Mouse (Mus musculus): ENCODE measurements at regions not wholly inside any gene's neighbourhood (a gene's known extent, or its start where the extent isn't known, plus 50 kb on each side); places are given as distances from the start of the nearest gene placed in this dataset.

DNA sequence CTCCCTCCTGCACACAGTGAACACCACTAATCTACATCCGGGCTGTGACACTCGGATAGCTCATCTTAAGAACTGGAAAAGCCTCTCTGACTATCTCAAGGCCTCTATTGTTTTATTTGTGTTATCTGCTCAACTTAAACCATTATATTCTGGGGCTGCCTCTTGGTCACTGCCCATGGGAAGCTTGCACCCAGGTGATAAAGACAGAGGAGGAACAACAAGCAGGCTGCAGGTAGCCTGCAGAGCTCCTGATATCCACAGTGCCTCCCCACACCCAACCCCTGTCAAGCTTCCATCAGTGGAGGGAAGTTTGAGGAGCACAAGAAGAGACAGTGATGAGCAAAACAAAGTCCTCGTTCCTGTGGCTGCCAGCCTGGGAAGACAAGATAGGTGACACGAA lies 467.0 kb upstream of the Smim15 start:
- Histone ChIP-seq H3K36me3 (replicated peaks; ENCODE audit: control insufficient read depth, insufficient read depth, low read length) (no peaks in the 10 kb centered on the region), H3K9me3 (replicated peaks; ENCODE audit: control insufficient read depth, low read length) (no peaks in the 10 kb centered on the region), H3K27ac (ENCODE audit: low read depth) (no peak overlapping the region), H3K4me1 (ENCODE audit: control insufficient read depth, insufficient read depth) (peaks cover 5% of the 10 kb centered on the region; the same call in 1 of the 2 replicates), H3K4me2 (ENCODE audit: low read depth, low read length) (no peak overlapping the region), H3K4me3 (ENCODE audit: low read depth, low read length) (no peak overlapping the region), H3K9ac (replicated peaks; ENCODE audit: low read depth, low read length) (no peak overlapping the region), H3K27me3 (ENCODE audit: control insufficient read depth, insufficient read depth, low read length) (no peaks in the 10 kb centered on the region)
- ATAC-seq (ENCODE audit: insufficient read depth, low read depth) (no peak), DNase-seq (ENCODE audit: low spot score) (no peak)
- WGBS = 40% methylated on average over 4 of the region's 4 CpGs
- no peak for TF ChIP-seq CTCF (IDR thresholded peaks at IDR 0.05; ENCODE audit: low read depth)
- no peak for TF ChIP-seq EP300 (IDR thresholded peaks at IDR 0.05; ENCODE audit: low read depth)

DNA sequence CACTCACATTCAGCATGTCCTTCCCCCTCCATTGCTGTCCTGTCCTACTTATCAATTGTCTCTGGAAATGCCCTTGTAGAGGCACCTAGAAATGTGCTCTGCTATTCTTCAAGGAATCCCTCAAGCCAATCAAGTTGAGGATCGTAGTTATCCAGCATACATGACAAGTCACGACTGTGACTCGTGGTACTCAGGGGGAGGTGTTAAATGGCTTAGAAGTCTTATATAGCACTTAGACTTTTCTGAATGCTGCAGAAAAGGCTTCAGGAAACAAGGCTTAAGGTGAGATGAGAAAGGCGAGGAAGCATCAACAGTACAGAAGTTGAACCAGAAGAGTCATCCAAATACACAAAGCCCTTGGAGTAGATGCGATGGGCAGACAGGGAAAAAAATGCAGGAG lies 467.5 kb upstream of the Smim15 start:
- Histone ChIP-seq H3K4me2 (ENCODE audit: low read depth, low read length) (no peak overlapping the region), H3K9me3 (replicated peaks; ENCODE audit: control insufficient read depth, low read length) (no peaks in the 10 kb centered on the region), H3K27ac (ENCODE audit: low read depth) (no peak overlapping the region), H3K4me3 (ENCODE audit: low read depth, low read length) (no peak overlapping the region), H3K4me1 (ENCODE audit: control insufficient read depth, insufficient read depth) (peaks cover 5% of the 10 kb centered on the region; the same call in 1 of the 2 replicates), H3K27me3 (ENCODE audit: control insufficient read depth, insufficient read depth, low read length) (no peaks in the 10 kb centered on the region), H3K36me3 (replicated peaks; ENCODE audit: control insufficient read depth, insufficient read depth, low read length) (no peaks in the 10 kb centered on the region), H3K9ac (replicated peaks; ENCODE audit: low read depth, low read length) (no peak overlapping the region)
- DNase-seq (ENCODE audit: low spot score) (no peak), ATAC-seq (ENCODE audit: insufficient read depth, low read depth) (no peak)
- no peak for TF ChIP-seq CTCF (IDR thresholded peaks at IDR 0.05; ENCODE audit: low read depth)
- no peak for TF ChIP-seq EP300 (IDR thresholded peaks at IDR 0.05; ENCODE audit: low read depth)
- 67% methylated on average over 5 of the region's 5 CpGs for WGBS

- H3K27ac ChIP-seq (ENCODE audit: low read depth) = no peak overlapping the region
- 69% methylated on average over 3 of the region's 3 CpGs for WGBS
These were observed 469.2 kb upstream of the Smim15 start for GRCm38 (mm10) chr13:107575025-107575424.

GRCm38 (mm10) chr13:107573499-107574355 lies 470.5 kb upstream of the Smim15 start:
- TF ChIP-seq EP300 (IDR thresholded peaks at IDR 0.05; ENCODE audit: low read depth) (no peak), CTCF (IDR thresholded peaks at IDR 0.05; ENCODE audit: low read depth) (no peak)
- Histone ChIP-seq H3K27me3 (ENCODE audit: control insufficient read depth, insufficient read depth, low read length) (no peaks in the 10 kb centered on the region), H3K9ac (replicated peaks; ENCODE audit: low read depth, low read length) (no peak overlapping the region), H3K4me3 (ENCODE audit: low read depth, low read length) (no peak overlapping the region), H3K4me1 (ENCODE audit: control insufficient read depth, insufficient read depth) (peaks cover 5% of the 10 kb centered on the region; the same call in 1 of the 2 replicates), H3K27ac (ENCODE audit: low read depth) (no peak overlapping the region), H3K4me2 (ENCODE audit: low read depth, low read length) (no peak overlapping the region), H3K36me3 (replicated peaks; ENCODE audit: control insufficient read depth, insufficient read depth, low read length) (no peaks in the 10 kb centered on the region), H3K9me3 (replicated peaks; ENCODE audit: control insufficient read depth, low read length) (no peaks in the 10 kb centered on the region)
- no peak for ATAC-seq (ENCODE audit: insufficient read depth, low read depth)
- no peak for DNase-seq (ENCODE audit: low spot score)
- 70% methylated on average over 9 of the region's 9 CpGs for WGBS

More at GRCm38 (mm10) chr13:107575025-107575424, 469.2 kb upstream of the Smim15 start:
- TF ChIP-seq CTCF (IDR thresholded peaks at IDR 0.05; ENCODE audit: low read depth) (no peak), EP300 (IDR thresholded peaks at IDR 0.05; ENCODE audit: low read depth) (no peak)
- Histone ChIP-seq H3K27me3 (ENCODE audit: control insufficient read depth, insufficient read depth, low read length) (no peaks in the 10 kb centered on the region), H3K9ac (replicated peaks; ENCODE audit: low read depth, low read length) (no peak overlapping the region), H3K4me2 (ENCODE audit: low read depth, low read length) (no peak overlapping the region), H3K36me3 (replicated peaks; ENCODE audit: control insufficient read depth, insufficient read depth, low read length) (no peaks in the 10 kb centered on the region), H3K9me3 (replicated peaks; ENCODE audit: control insufficient read depth, low read length) (no peaks in the 10 kb centered on the region), H3K4me1 (ENCODE audit: control insufficient read depth, insufficient read depth) (peaks cover 5% of the 10 kb centered on the region; the same call in 1 of the 2 replicates), H3K4me3 (ENCODE audit: low read depth, low read length) (no peak overlapping the region)
- ATAC-seq (ENCODE audit: insufficient read depth, low read depth) (no peak), DNase-seq (ENCODE audit: low spot score) (no peak)

GRCm38 (mm10) chr13:107571539-107571938 lies 472.7 kb upstream of the Smim15 start:
- 46% methylated on average over 10 of the region's 10 CpGs for WGBS
- Histone ChIP-seq H3K4me1 (ENCODE audit: control insufficient read depth, insufficient read depth) (no peaks in the 10 kb centered on the region), H3K4me3 (ENCODE audit: low read depth, low read length) (no peak overlapping the region), H3K4me2 (ENCODE audit: low read depth, low read length) (no peak overlapping the region), H3K36me3 (replicated peaks; ENCODE audit: control insufficient read depth, insufficient read depth, low read length) (no peaks in the 10 kb centered on the region), H3K9ac (replicated peaks; ENCODE audit: low read depth, low read length) (no peak overlapping the region), H3K27me3 (ENCODE audit: control insufficient read depth, insufficient read depth, low read length) (no peaks in the 10 kb centered on the region), H3K27ac (ENCODE audit: low read depth) (no peak overlapping the region), H3K9me3 (replicated peaks; ENCODE audit: control insufficient read depth, low read length) (no peaks in the 10 kb centered on the region)
- no peak for ATAC-seq (ENCODE audit: insufficient read depth, low read depth)
- TF ChIP-seq CTCF (IDR thresholded peaks at IDR 0.05; ENCODE audit: low read depth) = no peak
- no peak for TF ChIP-seq EP300 (IDR thresholded peaks at IDR 0.05; ENCODE audit: low read depth)
- no peak for DNase-seq (ENCODE audit: low spot score)
